Mouse (Mus musculus) forebrain, embryonic 12.5 days (tissue): ENCODE measurements around the gene Olfr1087. TPM values are rescaled to one million over a fixed set of nuclear protein-coding genes. Genes with fewer than 3 reads are reported as not detected.
"Not testable (repeated sequence)": the region's sequence is repeated elsewhere in the genome, so short reads cannot be mapped to it uniquely, and the experiment has no call there.

Experiments used
- ATAC-seq: fragments of 200-750 bp; cut with Nextera tagmentation; 2 replicates; pipeline ENCODE4 v1.8.0; 2017; ENCODE audit warnings: moderate TSS enrichment; ENCODE audit not compliant: low FRiP score
- H3K27ac ChIP-seq: fragments of 300-500 bp; sonication (generic); 2 replicates; pipeline ENCODE4 v1.5.1; 2016; ENCODE audit warnings: mild to moderate bottlenecking
- H3K27me3 ChIP-seq: fragments of 300-500 bp; sonication (generic); 2 replicates; pipeline ENCODE4 v1.6.1; 2016; ENCODE audit warnings: mild to moderate bottlenecking
- H3K36me3 ChIP-seq: fragments of 300-500 bp; sonication (generic); replicated peaks from 2 replicates; pipeline ENCODE4 v1.6.1; 2016; ENCODE audit warnings: mild to moderate bottlenecking
- H3K4me1 ChIP-seq: fragments of 300-500 bp; sonication (generic); 2 replicates; pipeline ENCODE4 v1.6.1; 2016
- H3K4me2 ChIP-seq: fragments of 300-500 bp; sonication (generic); 2 replicates; pipeline ENCODE4 v1.6.1; 2016; ENCODE audit warnings: mild to moderate bottlenecking, moderate library complexity
- H3K4me3 ChIP-seq: fragments of 300-500 bp; sonication (generic); replicated peaks from 2 replicates; pipeline ENCODE4 v1.5.1; 2016; ENCODE audit warnings: mild to moderate bottlenecking
- H3K9ac ChIP-seq: fragments of 300-500 bp; sonication (generic); 2 replicates; pipeline ENCODE4 v1.6.1; 2016; ENCODE audit warnings: mild to moderate bottlenecking
- H3K9me3 ChIP-seq: fragments of 300-500 bp; sonication (generic); 2 replicates; pipeline ENCODE4 v1.6.1; 2016
- WGBS: fragments of 180-500 bp; shearing (Covaris S2); methylation state at CpG from one replicate; pipeline ENCODE4 v1.1.7; 2016; 5-methylcytosine and 5-hydroxymethylcytosine counted together
- polyA plus RNA-seq: library from polyadenylated mRNA; unstranded; fragments of >200 nt; fragmentation: Nextera tagmentation; extraction: Ambion mirVana; gene quantifications from 2 replicates; pipeline ENCODE4 v1.2.1, GENCODE M21; 2016

Gene Olfr1087
- not detected in 2 replicates for polyA plus RNA-seq

DNA sequence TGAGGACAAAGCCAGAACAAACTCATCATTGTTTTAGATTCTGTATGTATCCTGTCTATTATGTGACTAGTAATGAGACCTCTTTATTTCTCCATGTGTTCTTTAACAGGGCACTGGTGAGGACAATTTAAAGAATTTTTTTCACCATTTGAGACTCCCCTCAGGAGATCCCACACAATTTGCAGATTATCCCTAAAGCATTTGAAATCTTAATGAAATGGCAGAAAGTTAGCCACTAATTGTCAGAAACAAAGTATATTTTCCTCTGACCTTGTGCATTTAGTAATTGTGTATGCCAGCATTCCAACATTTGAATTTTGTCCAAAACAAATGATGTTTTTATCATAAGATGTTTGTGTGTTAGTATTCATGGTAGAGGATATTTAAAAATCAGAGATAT is at the start of gene Olfr1087:
Gene Olfr1087 (minus strand): TSS at position 101 of the 400 bp plus-strand sequence.
- Histone ChIP-seq H3K27me3 (no peaks in the 10 kb centered on the region), H3K36me3 (no peaks in the 10 kb centered on the region), H3K4me1 (no peaks in the 10 kb centered on the region), H3K4me2 (no peak within 1 kb of the TSS), H3K9ac (no peak within 1 kb of the TSS), H3K27ac (no peak within 1 kb of the TSS), H3K9me3 (no peaks in the 10 kb centered on the region), H3K4me3 (no peak within 1 kb of the TSS)
- no peak for ATAC-seq

DNA sequence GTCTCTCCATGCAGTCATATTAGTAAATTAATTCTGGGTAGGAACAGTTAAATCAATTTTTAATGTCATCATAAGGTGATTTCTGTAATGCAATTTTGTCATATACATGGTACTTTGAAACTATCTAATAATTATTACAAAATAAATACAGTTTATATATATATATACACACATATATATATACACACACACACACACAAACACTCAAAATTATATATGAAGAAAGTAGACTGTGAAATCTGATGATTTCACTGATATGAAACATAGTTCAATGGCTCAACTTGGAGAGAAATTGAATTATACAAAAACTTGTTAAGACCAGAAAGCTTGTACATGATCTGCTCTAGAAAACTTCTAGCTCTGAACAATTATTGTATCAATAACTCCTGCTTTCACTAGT is 35.4 kb upstream of the Olfr1087 start, which contains the start of gene Olfr1089:
Gene Olfr1089 (minus strand): TSS at position 101 of the 400 bp plus-strand sequence.
- H3K27ac ChIP-seq = no peak within 1 kb of the TSS
- no peak within 1 kb of the TSS for H3K4me2 ChIP-seq
- no peaks in the 10 kb centered on the region for H3K36me3 ChIP-seq
- H3K9ac ChIP-seq = no peak within 1 kb of the TSS
- H3K9me3 ChIP-seq = no peaks in the 10 kb centered on the region
- ATAC-seq = no peak
- no peaks in the 10 kb centered on the region for H3K4me1 ChIP-seq
- no peaks in the 10 kb centered on the region for H3K27me3 ChIP-seq
- H3K4me3 ChIP-seq = no peak within 1 kb of the TSS

DNA sequence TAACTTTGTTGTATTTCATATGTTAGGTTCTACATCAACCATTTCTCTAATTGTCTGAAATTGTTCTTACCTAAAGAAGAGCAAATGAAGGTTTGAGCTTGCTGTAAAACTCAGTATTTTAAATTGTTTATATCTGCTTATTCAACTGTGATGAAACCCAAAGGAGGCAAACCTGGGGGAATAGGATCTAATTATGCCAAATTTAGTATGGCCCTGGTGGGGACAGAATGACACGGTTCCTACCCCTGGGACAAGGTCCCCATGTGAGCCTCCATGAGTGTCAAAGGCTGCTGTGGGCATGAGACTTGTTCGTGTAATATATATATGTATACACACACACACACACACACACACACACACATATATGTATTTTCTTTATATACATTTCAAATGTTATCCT is 18.2 kb downstream of the Olfr1087 start, which contains the start of gene Olfr1086:
Gene Olfr1086 (minus strand): TSS at position 101 of the 400 bp plus-strand sequence.
- no peak for ATAC-seq
- Histone ChIP-seq H3K9me3 (no peaks in the 10 kb centered on the region), H3K4me1 (no peaks in the 10 kb centered on the region), H3K36me3 (no peaks in the 10 kb centered on the region), H3K4me3 (no peak within 1 kb of the TSS), H3K27me3 (no peaks in the 10 kb centered on the region), H3K27ac (no peak within 1 kb of the TSS), H3K4me2 (no peak within 1 kb of the TSS), H3K9ac (no peak within 1 kb of the TSS)
- WGBS = 66% methylated on average over 2 of the region's 2 CpGs

DNA sequence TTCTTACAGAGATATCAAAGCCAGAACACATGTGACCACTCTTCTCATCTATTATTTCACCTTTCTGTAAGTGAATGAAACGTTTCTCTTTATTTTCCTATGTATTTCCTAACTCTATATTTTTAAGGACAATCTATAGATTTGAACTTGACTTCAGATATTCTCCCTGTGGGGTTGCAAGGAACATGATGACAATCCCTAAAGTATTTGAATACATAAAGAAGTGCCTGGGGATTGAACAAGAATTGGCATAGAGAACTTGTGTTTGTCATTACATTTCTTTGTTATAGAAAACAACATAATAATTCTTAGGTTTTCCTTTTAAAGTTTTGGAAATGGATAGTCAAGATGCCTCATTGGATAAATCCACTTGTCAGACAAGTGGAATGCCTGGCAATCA is 36.3 kb downstream of the Olfr1087 start, which contains the start of gene Olfr1085:
Gene Olfr1085 (minus strand): TSS at position 101 of the 400 bp plus-strand sequence.
- Histone ChIP-seq H3K4me2 (no peak within 1 kb of the TSS), H3K4me1 (no peaks in the 10 kb centered on the region), H3K9ac (no peak within 1 kb of the TSS), H3K27ac (no peak within 1 kb of the TSS), H3K27me3 (no peaks in the 10 kb centered on the region), H3K36me3 (no peaks in the 10 kb centered on the region), H3K4me3 (no peak within 1 kb of the TSS), H3K9me3 (no peaks in the 10 kb centered on the region)
- WGBS = 23% methylated on average over 1 of the region's 1 CpGs
- ATAC-seq = no peak

DNA sequence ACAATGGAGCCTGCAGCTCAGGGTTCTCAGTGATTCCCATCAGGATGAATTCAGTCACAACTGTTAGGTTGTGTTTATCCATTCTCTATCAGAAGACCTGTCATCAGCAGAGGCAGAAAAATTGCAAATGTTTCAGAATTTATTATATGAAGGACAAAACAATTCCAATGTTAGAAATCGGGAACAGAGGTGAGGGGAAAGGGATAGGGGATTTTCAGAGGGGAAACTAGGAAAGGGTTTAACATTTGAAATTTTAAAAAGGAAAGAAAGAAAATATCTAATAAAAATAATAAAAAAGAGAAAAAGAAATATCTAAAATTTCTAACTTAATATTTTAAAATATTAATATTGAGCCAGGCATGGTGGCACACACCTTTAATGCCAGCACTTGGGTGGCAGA is 58.6 kb downstream of the Olfr1087 start, which contains the start of gene Olfr1084:
Gene Olfr1084 (minus strand): TSS at position 101 of the 400 bp plus-strand sequence.
- H3K9ac ChIP-seq, H3K4me2 ChIP-seq, ATAC-seq, H3K27ac ChIP-seq, H3K27me3 ChIP-seq, H3K4me3 ChIP-seq, H3K36me3 ChIP-seq, H3K9me3 ChIP-seq, H3K4me1 ChIP-seq: not testable (repeated sequence)
- 79% methylated on average over 1 of the region's 1 CpGs for WGBS

Other genes with a start within 250 kb of the Olfr1087 start
- not detected in 2 replicates for gene Olfr1065, start 247.8 kb downstream of the Olfr1087 start, polyA plus RNA-seq
- not detected in 2 replicates for gene Olfr1066, start 242.1 kb downstream of the Olfr1087 start, polyA plus RNA-seq
- gene Olfr228, start 211.0 kb downstream of the Olfr1087 start, polyA plus RNA-seq = not detected in 2 replicates
- not detected in 2 replicates for gene Olfr1076, start 189.9 kb downstream of the Olfr1087 start, polyA plus RNA-seq
- not detected in 2 replicates for gene Olfr1079, start 155.9 kb downstream of the Olfr1087 start, polyA plus RNA-seq
- not detected in 2 replicates for gene Olfr1080, start 140.2 kb downstream of the Olfr1087 start, polyA plus RNA-seq
- gene Olfr1082, start 99.4 kb downstream of the Olfr1087 start, polyA plus RNA-seq = not detected in 2 replicates
- not detected in 2 replicates for gene Olfr1084, start 58.7 kb downstream of the Olfr1087 start, polyA plus RNA-seq
- gene Olfr1085, start 36.4 kb downstream of the Olfr1087 start, polyA plus RNA-seq = not detected in 2 replicates
- gene Olfr1086, start 18.3 kb downstream of the Olfr1087 start, polyA plus RNA-seq = not detected in 2 replicates
- not detected in 2 replicates for gene Olfr1089, start 35.3 kb upstream of the Olfr1087 start, polyA plus RNA-seq
- gene Olfr1090, start 60.6 kb upstream of the Olfr1087 start, polyA plus RNA-seq = not detected in 2 replicates
- gene Olfr1093, start 84.1 kb upstream of the Olfr1087 start, polyA plus RNA-seq = not detected in 2 replicates
- gene Olfr141, start 111.6 kb upstream of the Olfr1087 start, polyA plus RNA-seq = not detected in 2 replicates
- gene Olfr1094, start 126.3 kb upstream of the Olfr1087 start, polyA plus RNA-seq = not detected in 2 replicates
- gene Olfr1095, start 153.3 kb upstream of the Olfr1087 start, polyA plus RNA-seq = not detected in 2 replicates
- not detected in 2 replicates for gene Gm13723, start 176.4 kb upstream of the Olfr1087 start, polyA plus RNA-seq
- not detected in 2 replicates for gene Olfr1097, start 193.8 kb upstream of the Olfr1087 start, polyA plus RNA-seq
- not detected in 2 replicates for gene Olfr1098, start 226.2 kb upstream of the Olfr1087 start, polyA plus RNA-seq